ENCODE assay signal across 8 mouse cellular contexts in genomic region chr11:59787199-59787781, GRCm38 (mm10). TPM values are rescaled to one million over a fixed set of nuclear protein-coding genes. Genes with fewer than 3 reads are reported as not detected.
DNase-seq lines count a peak whose midpoint lies in the region; ATAC-seq lines count a peak whose summit lies in the region.

TSS of gene Pld6 (minus strand) at chr11:59787645.

- H3K9ac ChIP-seq in hindbrain, embryonic 13.5 days = peak within 1 kb of the TSS; percentile 72
- peak within 1 kb of the TSS; percentile 50 for H3K9ac ChIP-seq in limb, embryonic 15.5 days
- H3K9ac ChIP-seq in midbrain, embryonic 14.5 days (replicated peaks; ENCODE audit: low read length) = peak within 1 kb of the TSS; percentile 51

- H3K4me1 ChIP-seq in forebrain, embryonic 10.5 days = peaks cover 19% of the 10 kb centered on the region
- peaks cover 15% of the 10 kb centered on the region for H3K4me1 ChIP-seq in hindbrain, embryonic 13.5 days (replicated peaks)
- H3K4me1 ChIP-seq in limb, embryonic 15.5 days = peaks cover 11% of the 10 kb centered on the region
- H3K4me1 ChIP-seq in midbrain, embryonic 14.5 days (ENCODE audit: control insufficient read depth, insufficient read depth, low read length) = peaks cover 10% of the 10 kb centered on the region; the same call in 1 of the 2 replicates

- peak within 1 kb of the TSS; percentile 62 for H3K4me3 ChIP-seq in forebrain, embryonic 10.5 days
- H3K4me3 ChIP-seq in hindbrain, embryonic 13.5 days = peak within 1 kb of the TSS; percentile 47
- peak within 1 kb of the TSS; percentile 50 for H3K4me3 ChIP-seq in limb, embryonic 15.5 days
- peak within 1 kb of the TSS; percentile 42 for H3K4me3 ChIP-seq in midbrain, embryonic 14.5 days (replicated peaks; ENCODE audit: low read depth, low read length)

- H3K27me3 ChIP-seq in forebrain, embryonic 10.5 days (ENCODE audit: poor library complexity, severe bottlenecking) = peaks cover 25% of the 10 kb centered on the region
- peaks cover 38% of the 10 kb centered on the region for H3K27me3 ChIP-seq in hindbrain, embryonic 13.5 days
- H3K27me3 ChIP-seq in limb, embryonic 15.5 days = no peaks in the 10 kb centered on the region
- no peaks in the 10 kb centered on the region for H3K27me3 ChIP-seq in midbrain, embryonic 14.5 days (ENCODE audit: control insufficient read depth, insufficient read depth, low read length)

- peaks cover 15% of the 10 kb centered on the region for H3K36me3 ChIP-seq in forebrain, embryonic 10.5 days (replicated peaks)
- peaks cover 14% of the 10 kb centered on the region for H3K36me3 ChIP-seq in hindbrain, embryonic 13.5 days
- H3K36me3 ChIP-seq in limb, embryonic 15.5 days = peaks cover 12% of the 10 kb centered on the region
- peaks cover 13% of the 10 kb centered on the region for H3K36me3 ChIP-seq in midbrain, embryonic 14.5 days (ENCODE audit: control insufficient read depth, insufficient read depth, low read length)

- peak within 1 kb of the TSS; percentile 78 for H3K27ac ChIP-seq in forebrain, embryonic 10.5 days
- H3K27ac ChIP-seq in hindbrain, embryonic 13.5 days = no peak within 1 kb of the TSS
- no peak within 1 kb of the TSS for H3K27ac ChIP-seq in limb, embryonic 15.5 days
- H3K27ac ChIP-seq in midbrain, embryonic 14.5 days (replicated peaks; ENCODE audit: low read depth, low read length) = no peak within 1 kb of the TSS

- peak; percentile 80 for ATAC-seq in hindbrain, embryonic 13.5 days (ENCODE audit: low FRiP score)
- ATAC-seq in limb, embryonic 15.5 days (ENCODE audit: insufficient number of reproducible peaks, low FRiP score, low TSS enrichment, low read depth) = no peak; the same call in 1 of the 2 replicates
- ATAC-seq in midbrain, embryonic 14.5 days (ENCODE audit: low FRiP score, low TSS enrichment) = peak; percentile 24

- DNase-seq in B cell, adult 2 months = peak; percentile 61 to 66
- peak; percentile 58 to 77 for DNase-seq in adrenal gland, adult (ENCODE audit: inconsistent age in 2 of 2, low spot score in 1 of 2)
- peak; percentile 69 for DNase-seq in forebrain, embryonic 10.5 days (ENCODE audit: extremely low spot score, low spot score)
- DNase-seq in midbrain, embryonic 14.5 days = peak; percentile 73
- DNase-seq in spleen, adult 18-20 months = peak; percentile 22 to 43
- no peak for DNase-seq in cerebellum, adult 11-12 months

- no peaks in the 10 kb centered on the region for H3K9me3 ChIP-seq in forebrain, embryonic 10.5 days
- H3K9me3 ChIP-seq in hindbrain, embryonic 13.5 days = no peaks in the 10 kb centered on the region
- no peaks in the 10 kb centered on the region for H3K9me3 ChIP-seq in limb, embryonic 15.5 days
- H3K9me3 ChIP-seq in midbrain, embryonic 14.5 days (ENCODE audit: control insufficient read depth, low read length) = no peaks in the 10 kb centered on the region

- under 1% methylated on average over 51 of the region's 51 CpGs for WGBS in forebrain, embryonic 10.5 days
- under 1% methylated on average over 51 of the region's 51 CpGs for WGBS in hindbrain, embryonic 13.5 days
- under 1% methylated on average over 51 of the region's 51 CpGs for WGBS in limb, embryonic 15.5 days
- 2% methylated on average over 51 of the region's 51 CpGs for WGBS in midbrain, embryonic 14.5 days

- peak within 1 kb of the TSS; percentile 91 for H3K4me2 ChIP-seq in hindbrain, embryonic 13.5 days
- peak within 1 kb of the TSS; percentile 97 for H3K4me2 ChIP-seq in limb, embryonic 15.5 days
- peak within 1 kb of the TSS; percentile 83 for H3K4me2 ChIP-seq in midbrain, embryonic 14.5 days (ENCODE audit: low read length)

RNA-seq across cellular contexts. Expression of gene Pld6, which starts in this region (rescaled TPM):
- polyA plus RNA-seq in forebrain, embryonic 10.5 days (2016; fragmentation: Nextera tagmentation; extraction: Ambion mirVana) = 3.8 TPM in 2 replicates
- polyA plus RNA-seq in hindbrain, embryonic 13.5 days (2015; fragmentation: Nextera tagmentation; extraction: Ambion mirVana) = 4.7 and 5.0 TPM in 2 replicates
- 2.0 TPM in 2 replicates for polyA plus RNA-seq in limb, embryonic 15.5 days (2015; fragmentation: Nextera tagmentation; extraction: Ambion mirVana)
- 3.0 and 5.4 TPM in 2 replicates for polyA plus RNA-seq in midbrain, embryonic 14.5 days (2014; fragmentation: Nextera tagmentation; extraction: Ambion mirVana)
